Mouse (Mus musculus): ENCODE data around the gene Gm6583.

Gene Gm6583

DNA sequence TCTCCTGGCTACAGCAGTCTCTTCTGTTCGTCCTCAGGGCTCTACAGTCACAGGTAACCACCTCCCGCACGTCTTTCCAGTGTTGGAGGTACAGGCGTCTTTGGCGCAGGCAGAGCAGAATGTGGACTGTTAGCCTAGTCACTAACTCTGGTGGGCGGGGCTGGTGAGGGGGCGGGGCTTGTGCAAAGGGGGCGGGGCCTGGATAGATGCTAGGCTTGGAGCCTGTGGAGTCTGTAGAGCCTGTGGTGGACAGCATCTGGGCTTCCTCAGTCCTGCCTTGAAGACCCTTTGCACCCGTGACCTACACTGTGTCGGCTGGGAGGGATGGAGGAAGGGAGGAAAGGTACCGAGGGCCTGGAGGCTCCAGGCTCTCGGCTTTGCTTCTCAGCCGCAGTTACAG is at the start of gene Gm6583:
Gm6583 (minus strand) TSS at position 124 of the 400 bp plus-strand sequence.
- DNase-seq = no peak

DNA sequence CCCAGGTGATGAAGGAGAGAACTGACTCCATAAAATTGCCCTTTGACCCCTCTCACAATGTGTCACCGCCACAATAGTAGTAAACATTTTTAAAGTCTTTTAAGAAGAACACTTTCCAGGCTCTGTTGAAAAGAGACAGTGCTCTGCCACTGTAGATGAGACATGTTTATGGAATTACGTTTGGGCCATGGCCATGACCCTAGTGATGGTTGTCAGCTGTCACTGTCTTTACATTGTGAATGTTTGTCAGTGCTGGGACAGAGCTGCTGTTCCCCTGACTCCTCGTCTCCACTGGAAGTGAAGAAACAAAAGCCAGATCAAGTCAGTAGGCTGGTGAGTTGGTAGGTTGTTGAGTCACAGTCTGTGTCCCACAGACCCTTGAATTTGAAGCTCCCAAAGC is 46.6 kb upstream of the Gm6583 start:
- DNase-seq = no peak

DNA sequence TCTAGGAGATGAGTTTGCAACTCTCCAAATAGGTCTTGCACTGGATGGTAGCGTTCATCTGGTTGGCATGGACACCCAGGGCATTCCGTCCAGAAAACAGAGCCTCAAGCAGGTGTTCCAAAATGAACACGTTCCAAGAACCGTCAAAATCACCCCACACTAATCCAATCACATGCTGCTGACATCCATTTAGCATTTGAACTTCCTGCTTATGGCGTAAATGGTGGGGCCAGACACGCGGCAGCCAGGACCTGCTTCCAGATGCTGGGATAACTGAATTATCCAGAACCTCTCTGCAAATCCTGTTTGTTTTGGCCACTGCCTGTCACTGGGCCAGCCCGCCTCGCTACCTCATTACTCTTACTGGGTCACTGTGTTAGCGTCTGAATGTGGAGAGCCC is 43.5 kb upstream of the Gm6583 start:
- DNase-seq = no peak

DNA sequence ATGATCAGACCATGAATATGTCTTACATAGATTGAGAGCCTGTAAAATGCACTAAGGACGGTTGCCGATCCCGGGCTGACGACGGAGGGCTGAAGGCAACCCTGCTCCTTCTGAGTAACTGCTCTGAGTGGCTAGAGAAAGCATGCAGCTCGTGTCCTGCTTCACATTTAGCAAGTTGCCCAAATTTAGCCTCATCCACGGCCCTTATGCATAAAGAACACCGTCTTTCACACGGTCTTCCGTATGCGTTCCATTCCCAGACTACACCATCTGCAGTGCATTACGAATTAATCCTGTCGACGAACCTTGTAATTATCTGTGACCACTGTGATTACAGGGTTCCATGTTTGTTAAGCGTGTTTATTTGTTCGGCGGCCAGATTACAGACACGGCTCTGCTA is 40.2 kb upstream of the Gm6583 start:
- DNase-seq = no peak

- DNase-seq = no peak
These were observed 39.1 kb upstream of the Gm6583 start, which contains the start of gene Asphd2 for GRCm38 (mm10) chr5:112394779-112395443. Gene Asphd2 (minus strand): TSS chr5:112394866.

DNA sequence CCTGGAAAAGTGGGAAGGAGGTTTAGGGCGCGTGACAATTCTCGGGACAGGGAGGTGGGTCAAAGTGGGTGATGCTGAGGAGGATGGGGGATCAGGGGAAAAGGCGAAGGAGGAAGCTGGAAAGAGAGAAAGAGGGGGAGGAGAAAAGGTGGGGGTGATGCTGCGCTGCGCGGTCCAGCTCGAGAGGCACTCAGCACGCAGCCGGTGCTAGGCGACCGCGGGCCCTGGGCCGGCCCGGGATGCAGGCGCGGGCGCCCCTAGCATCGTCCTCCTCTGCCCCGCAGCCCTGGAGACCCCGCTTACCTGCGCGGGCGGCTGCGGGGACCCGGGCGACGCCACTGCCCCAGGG is 38.6 kb upstream of the Gm6583 start:
- DNase-seq = no peak

DNA sequence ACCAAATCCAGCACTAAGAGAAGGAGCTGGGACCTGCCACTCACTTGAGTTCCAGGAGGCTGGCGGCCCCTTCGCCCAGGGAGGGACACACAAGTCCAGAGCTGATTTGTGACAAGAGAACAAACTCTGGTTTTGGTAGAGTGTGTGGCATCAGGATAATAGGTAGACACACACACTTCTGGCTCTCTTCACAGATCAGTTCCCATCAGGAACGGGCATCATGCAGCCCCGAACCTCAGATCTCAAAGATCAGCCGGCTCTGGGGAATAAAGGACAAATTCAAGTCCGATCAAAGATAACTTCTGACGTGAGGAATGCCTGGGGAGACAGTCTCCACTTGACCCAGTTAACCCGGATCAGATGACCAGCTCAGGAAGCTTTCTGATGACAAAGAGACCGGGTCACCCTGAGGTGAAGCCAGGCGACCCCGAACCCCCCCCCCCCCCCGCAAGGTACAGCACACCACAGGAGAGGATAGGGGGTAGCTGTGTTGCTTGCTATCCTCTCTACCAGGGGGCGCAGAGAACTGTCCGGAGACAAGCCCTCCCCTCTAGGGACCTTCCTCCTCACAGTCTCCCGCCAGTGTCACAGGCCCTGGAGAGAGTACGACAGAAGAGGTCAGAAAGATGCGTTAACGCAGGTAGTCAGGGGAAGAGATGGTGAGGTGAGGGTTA is 38.0 kb upstream of the Gm6583 start:
- no peak for DNase-seq

GRCm38 (mm10) chr5:112391676-112392323 is 36.0 kb upstream of the Gm6583 start:
- DNase-seq = no peak

DNA sequence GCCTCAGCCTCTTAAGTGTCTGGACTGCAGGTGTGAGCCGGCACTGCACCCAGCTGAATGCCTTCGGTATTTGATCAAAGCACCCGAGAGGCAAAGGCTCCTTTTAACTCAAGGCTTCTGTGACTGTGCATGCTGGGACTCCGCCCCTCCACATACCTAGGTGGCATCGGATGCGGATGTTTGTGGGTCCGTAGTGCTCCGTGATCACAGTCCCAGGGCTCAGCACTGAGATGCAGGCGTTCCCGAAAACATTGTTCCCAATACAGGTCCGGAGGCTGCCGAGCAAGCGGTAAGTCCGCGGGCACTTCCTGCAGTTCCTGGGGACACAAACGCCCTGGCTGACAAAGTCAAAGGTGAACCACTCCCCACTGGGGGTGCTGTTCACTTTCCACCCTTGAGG is 35.2 kb upstream of the Gm6583 start:
- no peak for DNase-seq

DNA sequence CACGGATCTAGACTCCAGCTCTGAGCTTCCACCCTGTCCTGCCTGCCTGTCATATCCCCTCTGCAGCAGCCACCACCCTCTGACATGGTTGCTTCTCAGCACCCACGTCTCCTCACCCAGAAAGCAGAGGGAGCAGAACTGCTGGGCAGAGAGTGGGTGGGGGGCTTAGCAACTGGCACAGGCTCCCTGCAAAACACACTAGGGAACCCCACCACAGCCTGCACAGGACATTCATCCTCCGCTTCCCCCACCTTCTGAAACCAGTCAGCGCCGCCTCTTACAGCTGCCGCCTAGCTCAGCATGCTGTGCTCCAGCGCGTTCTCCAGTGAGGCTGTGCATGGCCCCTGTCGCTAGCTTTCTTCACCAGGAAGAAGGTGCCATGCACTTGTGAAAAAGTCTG is 33.5 kb upstream of the Gm6583 start:
- DNase-seq = no peak

DNA sequence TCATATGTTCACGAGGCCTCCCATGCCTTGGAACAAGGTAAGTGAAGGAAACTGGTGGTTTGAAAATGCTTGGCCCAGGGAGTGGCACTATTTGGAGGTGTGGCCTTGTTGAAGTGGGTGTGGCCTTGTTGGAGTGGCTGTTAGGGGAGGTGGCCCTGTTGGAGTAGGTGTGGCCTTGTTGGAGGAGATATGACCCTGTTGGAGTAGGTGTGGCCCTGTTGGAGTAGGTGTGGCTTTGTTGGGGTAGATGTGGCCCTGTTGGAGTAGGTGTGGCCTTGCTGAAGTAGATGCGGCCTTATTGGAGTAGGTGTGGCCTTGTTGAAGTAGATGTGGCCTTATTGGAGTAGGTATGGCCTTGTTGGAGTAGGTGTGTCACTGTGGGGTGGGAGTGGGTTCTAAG is 30.1 kb upstream of the Gm6583 start:
- DNase-seq = no peak

- no peak for DNase-seq
These were observed 29.1 kb upstream of the Gm6583 start for GRCm38 (mm10) chr5:112384805-112385472.

DNA sequence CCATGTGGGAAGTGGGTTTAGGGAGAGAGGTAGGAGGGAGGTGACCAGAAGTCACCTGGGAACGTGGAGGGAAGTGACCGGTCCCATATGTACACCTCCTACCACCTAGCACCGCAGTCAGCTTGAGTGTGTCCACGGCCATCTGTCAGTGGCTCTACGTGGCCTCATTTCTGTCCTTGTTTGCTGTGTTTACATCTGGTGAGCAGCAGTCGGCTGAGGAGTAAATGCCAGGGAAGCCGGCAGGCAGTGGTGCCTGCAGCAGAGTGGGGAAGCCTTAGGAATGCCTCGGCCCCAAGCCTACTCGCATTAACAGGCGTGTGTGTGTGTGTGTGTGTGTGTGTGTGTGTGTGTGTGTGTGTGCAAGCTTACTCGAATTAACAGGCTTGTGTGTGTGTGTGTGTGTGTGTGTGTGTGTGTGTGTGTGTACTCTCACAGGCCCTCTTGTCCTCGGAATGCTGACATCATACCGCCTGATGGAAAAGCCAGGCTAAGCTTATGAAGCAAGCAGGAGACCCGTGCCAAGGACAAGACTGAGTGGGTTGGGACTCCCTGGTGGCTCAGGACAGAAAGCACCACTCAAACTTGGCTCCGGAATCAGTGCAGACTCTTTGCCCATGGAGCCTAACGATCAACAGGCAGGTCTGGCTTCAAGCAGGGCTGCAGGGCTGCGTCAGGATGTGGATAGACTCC is 27.0 kb upstream of the Gm6583 start:
- DNase-seq = no peak

DNA sequence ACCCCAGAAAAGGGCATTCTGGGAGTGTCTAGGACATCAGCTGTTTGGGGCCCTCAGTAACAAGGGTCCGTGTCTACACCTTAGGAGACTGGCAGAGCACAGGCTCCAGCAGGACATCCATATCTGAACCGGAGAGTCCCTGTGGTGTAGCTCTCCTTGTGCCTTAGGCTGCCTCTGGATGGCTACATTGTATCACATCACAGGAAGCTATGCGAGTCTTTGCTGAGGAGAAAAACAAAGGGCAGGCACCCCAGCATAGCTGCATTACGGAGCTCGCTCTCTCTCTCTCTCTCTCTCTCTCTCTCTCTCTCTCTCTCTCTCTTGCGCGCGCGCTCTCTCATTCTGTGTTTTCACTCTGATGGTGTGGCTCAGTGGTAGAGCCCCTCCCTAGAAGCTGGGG is 26.2 kb upstream of the Gm6583 start:
- no peak for DNase-seq

DNA sequence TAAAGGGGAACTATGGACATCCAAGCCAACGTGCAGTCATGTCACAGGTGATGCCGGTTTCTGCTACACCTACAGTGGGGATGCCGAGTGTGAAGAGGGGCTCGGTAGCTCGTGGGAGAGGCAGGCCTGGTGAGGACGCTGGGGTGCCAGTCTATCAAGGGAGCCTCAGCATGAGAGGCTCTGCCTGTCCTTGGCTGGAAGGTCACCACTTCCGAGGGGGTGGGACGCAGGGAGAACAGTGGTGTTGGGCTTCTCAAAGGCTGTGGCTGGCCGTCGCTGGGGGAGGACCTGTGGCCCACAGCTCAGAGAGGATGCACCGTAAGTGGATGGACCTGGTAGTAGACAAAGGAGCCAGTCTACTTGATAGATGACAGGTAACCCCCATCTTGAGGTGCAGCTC is 25.3 kb upstream of the Gm6583 start:
- no peak for DNase-seq

- DNase-seq = no peak
These were observed 22.9 kb upstream of the Gm6583 start for GRCm38 (mm10) chr5:112378716-112379115.

DNA sequence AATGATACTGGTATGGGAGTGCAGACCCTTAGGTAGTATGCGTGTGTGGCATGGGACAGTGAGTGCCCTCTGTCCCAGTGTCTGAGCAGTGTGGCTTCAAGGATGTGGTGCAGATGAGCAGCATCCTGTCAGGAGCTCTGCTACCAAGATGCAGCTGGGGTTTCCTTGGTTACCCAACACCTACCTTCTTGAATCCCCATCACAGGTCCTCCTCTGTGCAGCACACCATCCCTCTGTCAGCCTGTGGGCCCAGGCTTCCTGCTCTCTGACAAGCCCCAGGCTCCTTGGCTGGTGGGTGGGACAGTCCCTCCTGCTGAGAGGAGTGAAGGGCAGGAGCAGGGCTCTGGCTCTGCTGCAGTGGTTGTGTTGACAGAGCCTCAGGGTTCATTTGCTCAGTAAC is 21.5 kb upstream of the Gm6583 start:
- no peak for DNase-seq

- no peak for DNase-seq
These were observed 20.3 kb upstream of the Gm6583 start for GRCm38 (mm10) chr5:112376111-112376510.

DNA sequence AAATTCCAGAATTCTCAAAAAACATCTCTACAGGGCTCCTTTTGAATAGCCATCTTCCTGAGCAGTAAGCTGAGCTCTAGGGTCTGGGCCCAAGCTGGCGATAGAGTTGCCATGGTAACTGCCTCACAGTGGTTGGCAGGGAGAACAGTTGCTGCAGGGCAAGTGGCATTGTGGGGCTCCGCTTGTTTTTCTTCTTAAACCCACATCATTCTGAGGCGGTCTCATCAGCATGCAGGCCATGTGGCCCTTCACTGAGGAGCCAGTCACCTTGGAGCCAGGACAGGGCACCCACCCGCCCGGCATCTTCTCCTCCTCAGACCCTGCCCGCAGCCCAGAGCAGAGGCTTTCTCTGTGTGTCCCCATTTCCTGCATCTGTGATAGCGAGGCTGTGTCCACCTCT is 16.1 kb upstream of the Gm6583 start:
- DNase-seq = no peak

GRCm38 (mm10) chr5:112370236-112370813 is 14.5 kb upstream of the Gm6583 start:
- no peak for DNase-seq

- peak; percentile 24 for DNase-seq
These were observed 13.5 kb upstream of the Gm6583 start for GRCm38 (mm10) chr5:112369326-112369725.

DNA sequence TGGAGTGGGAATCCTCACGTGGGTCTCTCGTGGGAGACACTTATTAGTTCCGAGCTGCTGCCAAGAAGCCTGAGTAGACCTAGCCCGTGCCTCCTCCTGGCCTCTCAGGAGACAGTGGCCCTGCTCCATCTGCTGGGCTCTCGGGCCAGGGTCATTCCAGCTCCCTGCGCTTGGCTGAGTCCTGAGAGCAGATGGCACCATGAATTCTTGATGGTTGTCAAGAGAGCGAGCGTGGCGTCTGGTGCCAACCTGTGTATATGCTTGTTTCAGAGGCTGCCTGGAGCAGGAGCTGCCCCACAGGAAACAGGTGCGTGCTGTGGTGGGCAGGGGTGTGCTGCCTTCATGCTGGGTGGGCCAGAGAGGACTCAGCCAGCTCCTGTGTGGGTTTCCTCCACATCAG is 12.8 kb upstream of the Gm6583 start:
- peak; percentile 21 for DNase-seq

DNA sequence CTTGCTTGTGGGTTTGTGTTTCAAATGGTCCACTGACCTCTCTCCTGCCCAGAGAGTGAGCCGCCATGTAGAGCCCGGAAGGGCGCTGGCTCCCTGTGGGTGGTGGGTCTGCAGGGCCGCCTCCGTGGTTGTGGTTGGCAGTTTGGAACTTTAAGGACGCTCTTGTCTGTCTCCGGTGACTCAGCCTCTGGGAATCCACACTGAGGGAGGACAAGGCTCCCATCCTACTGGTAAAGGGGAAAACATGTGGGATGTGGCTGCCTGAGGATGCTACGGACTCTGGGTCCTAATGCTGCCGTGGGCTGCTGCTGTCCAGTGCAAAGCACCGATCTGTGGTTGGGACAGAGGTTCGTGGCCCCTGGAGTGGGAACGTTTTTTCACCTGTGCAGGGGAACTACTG is 12.1 kb upstream of the Gm6583 start:
- no peak for DNase-seq
